Mouse (Mus musculus): Measurements from ENCODE around the gene Mlf1. TPM values are rescaled to one million over a fixed set of nuclear protein-coding genes. Genes with fewer than 3 reads are reported as not detected.

The Mlf1 gene
- polyA plus RNA-seq (2014; fragmentation: Illumina TruSeq; extraction: RNeasy Lipid Tissue Mini Kit (QIAGEN cat#74804); ENCODE audit: low read depth, low replicate concordance) = 2,275 TPM

GRCm38 (mm10) chr3:67373872-67374271 lies at the start of gene Mlf1:
Mlf1 (plus strand) TSS chr3:67374097.

DNA sequence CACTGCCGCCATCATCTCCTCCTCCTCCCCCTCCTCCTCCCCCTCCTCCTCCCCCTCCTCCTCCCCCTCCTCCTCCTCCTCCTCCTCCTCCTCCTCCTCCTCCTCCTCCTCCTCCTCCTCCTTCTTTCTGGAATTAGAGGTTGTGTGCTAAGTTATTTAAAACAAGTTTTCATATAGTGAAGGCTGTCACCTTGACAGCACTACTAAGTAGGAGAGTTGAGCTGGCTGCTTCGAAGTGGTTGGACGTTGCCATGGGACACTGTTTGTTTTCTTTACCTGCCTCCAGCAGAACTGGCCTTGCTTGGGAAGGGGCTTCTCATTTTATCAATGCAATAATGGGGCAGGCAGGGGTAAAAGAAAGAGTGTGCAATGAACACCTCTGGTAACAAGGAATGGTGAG lies 1.2 kb downstream of the Mlf1 start, which contains the start of gene Gm17402:
TSS of gene Gm17402 (minus strand) at position 101 of the 400 bp plus-strand sequence.

GRCm38 (mm10) chr3:67429999-67430380 lies 56.1 kb downstream of the Mlf1 start, which contains the start of gene Gfm1:
Gfm1 (plus strand) TSS chr3:67430096.

Other genes with a start within 250 kb of the Mlf1 start
- not detected for gene Gm17402, start 1.1 kb downstream of the Mlf1 start, polyA plus RNA-seq (2014; fragmentation: Illumina TruSeq; extraction: RNeasy Lipid Tissue Mini Kit (QIAGEN cat#74804); ENCODE audit: low read depth, low replicate concordance)
- gene Gfm1, start 56.0 kb downstream of the Mlf1 start, polyA plus RNA-seq (2014; fragmentation: Illumina TruSeq; extraction: RNeasy Lipid Tissue Mini Kit (QIAGEN cat#74804); ENCODE audit: low read depth, low replicate concordance) = 30.3 TPM
- 16.4 TPM for gene Lxn, start 89.8 kb downstream of the Mlf1 start, polyA plus RNA-seq (2014; fragmentation: Illumina TruSeq; extraction: RNeasy Lipid Tissue Mini Kit (QIAGEN cat#74804); ENCODE audit: low read depth, low replicate concordance)
- gene Rarres1, start 141.4 kb downstream of the Mlf1 start, polyA plus RNA-seq (2014; fragmentation: Illumina TruSeq; extraction: RNeasy Lipid Tissue Mini Kit (QIAGEN cat#74804); ENCODE audit: low read depth, low replicate concordance) = 7.5 TPM
- gene Mfsd1, start 208.6 kb downstream of the Mlf1 start, polyA plus RNA-seq (2014; fragmentation: Illumina TruSeq; extraction: RNeasy Lipid Tissue Mini Kit (QIAGEN cat#74804); ENCODE audit: low read depth, low replicate concordance) = 26.5 TPM